Mouse (Mus musculus) left cerebral cortex, postnatal 4 days (tissue): ENCODE measurements around the gene Vdr. TPM values are rescaled to one million over a fixed set of nuclear protein-coding genes. Genes with fewer than 3 reads are reported as not detected.
A peak's percentile ranks its signal among the peaks of the same experiment; 100 is the strongest.

ENCODE experiments used
- DNase-seq: peaks from one replicate; pipeline ENCODE4 v3.0.0-alpha.2; 2022
- intact Hi-C: fragments of 180-260 bp; cut with DNase I; formaldehyde crosslinking; loops from one replicate; pipeline ENCODE4 v1.15.1; 2025
- total RNA-seq, 2 experiments: library from RNA; stranded (reverse); gene quantifications; 2 replicates each; pipeline ENCODE4 v1.2.3; 2021

The Vdr gene
- total RNA-seq, result under 1 TPM in 1 of 2 experiments, not detected in 1; 0.08 TPM

DNA sequence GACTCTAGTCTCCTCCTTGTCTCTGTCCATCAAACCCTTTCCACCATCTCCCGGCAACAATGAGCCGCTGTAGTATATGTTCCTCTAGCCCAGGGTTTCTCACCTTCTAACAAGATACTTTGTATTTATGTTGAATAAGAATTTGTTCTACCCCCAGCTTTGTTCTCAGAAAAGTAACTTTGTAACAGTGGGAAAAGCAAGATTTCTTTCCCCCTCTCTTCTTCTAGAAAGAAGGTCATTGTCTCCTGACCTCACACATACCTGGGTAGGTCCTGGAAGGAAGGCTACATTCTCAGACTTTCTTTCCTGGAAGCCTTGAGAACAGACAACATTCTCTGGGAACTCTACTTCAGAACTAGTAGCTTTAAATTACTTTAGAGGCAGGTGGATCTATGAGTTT lies at the start of gene Vdr:
Vdr (minus strand) TSS at position 101 of the 400 bp plus-strand sequence.
- DNase-seq, result no peak
- intact Hi-C loops, result no loop called here

DNA sequence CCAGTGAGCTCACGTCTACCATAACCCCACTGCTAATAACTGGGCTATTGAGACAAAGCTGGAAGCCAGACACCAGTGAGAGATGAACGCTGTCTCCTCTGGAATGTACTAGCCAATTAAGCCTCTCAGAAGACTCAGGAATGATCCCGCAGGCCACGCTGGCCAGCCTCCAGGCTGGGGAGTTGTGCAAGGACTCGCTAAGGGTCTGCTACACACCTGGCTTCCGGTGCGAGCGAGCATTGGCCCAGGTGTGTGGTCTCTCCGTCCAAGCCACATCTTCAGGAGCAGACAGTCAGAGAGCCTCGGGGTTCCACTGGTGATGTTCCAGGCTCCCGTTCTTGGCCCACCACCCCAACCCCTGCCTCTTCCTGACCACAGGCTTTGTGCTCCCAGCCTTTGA lies 46.0 kb upstream of the Vdr start:
- no peak for DNase-seq
- intact Hi-C loops, result loop anchor here (10.0 kb wide), 1 partner anchor 102 kb away; no protein-coding TSS in a partner anchor

GRCm38 (mm10) chr15:97955742-97956141 lies 45.3 kb upstream of the Vdr start:
- DNase-seq, result no peak
- intact Hi-C loops, result loop anchor here (10.0 kb wide), 1 partner anchor 101 kb away; no protein-coding TSS in a partner anchor

GRCm38 (mm10) chr15:97955286-97955685 lies 44.9 kb upstream of the Vdr start:
- intact Hi-C loops, result loop anchor here (10.0 kb wide), 1 partner anchor 100 kb away; no protein-coding TSS in a partner anchor
- no peak for DNase-seq

- intact Hi-C loops, result loop anchor here (5.0 to 10.0 kb wide), 2 partner anchors 100 to 237 kb away; no protein-coding TSS in a partner anchor
- DNase-seq, result no peak
Observed at GRCm38 (mm10) chr15:97954671-97955070, 44.2 kb upstream of the Vdr start.

GRCm38 (mm10) chr15:97952889-97953189 lies 42.4 kb upstream of the Vdr start:
- intact Hi-C loops, result loop anchor here (5.0 to 10.0 kb wide), 2 partner anchors 98 to 236 kb away; no protein-coding TSS in a partner anchor
- no peak for DNase-seq

DNA sequence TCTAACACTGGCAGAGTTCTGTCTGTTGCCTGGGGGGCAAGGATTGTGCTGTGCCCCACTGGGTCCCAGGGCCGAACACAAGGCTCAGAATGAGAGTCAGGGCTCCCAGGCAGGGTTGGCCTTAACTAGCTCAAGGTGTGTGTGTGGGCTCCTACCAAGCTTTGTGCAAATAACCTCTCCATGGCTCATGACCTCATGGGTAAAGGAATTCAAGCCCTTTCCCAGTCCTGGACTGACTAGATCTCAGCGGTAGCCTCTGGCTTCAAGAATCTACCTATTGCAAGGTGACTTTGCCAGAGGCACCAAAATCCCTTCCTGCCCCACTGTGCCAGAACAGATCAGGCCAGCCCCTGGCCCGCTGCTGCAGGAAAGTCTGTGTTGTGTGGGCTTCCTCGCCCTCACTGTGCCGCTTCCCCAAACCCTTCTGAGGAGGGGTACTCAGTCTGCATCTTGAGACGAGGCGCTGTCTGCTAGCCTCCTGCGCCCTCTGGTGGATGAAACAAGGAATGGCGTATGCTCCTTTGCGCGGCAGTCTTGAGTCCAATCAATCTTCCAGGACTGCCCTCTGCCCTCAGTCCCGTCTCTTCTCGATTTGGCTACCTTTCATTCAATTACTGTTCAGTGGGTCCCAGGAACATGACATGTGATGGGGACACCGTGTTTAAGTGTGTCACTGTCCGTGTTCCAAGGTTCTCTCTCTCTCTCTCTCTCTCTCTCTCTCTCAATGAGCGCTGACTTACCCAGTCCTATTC lies 41.9 kb upstream of the Vdr start:
- intact Hi-C loops, result loop anchor here (5.0 to 10.0 kb wide), 2 partner anchors 98 to 235 kb away; no protein-coding TSS in a partner anchor
- peak; percentile 67 for DNase-seq

DNA sequence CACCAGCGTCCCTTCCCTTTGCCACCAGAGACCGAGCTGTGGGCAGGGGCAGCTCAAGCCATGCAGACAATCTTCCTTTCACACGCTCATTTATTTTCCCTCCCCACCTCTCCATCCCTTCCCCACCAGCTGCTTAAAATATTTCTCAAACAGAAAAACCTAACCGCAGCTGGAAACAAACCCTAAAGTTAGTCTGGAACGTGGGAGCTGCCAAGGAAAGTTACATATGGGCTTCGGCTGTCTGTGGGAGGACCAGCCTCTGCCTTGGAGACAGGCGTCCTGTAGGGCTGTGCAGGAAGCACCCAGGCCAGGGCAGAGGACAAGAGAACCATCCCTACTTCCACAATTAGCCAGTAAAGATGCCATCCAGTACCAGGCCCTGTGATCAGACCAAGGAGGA lies 39.8 kb upstream of the Vdr start:
- intact Hi-C loops, result loop anchor here (5.0 to 10.0 kb wide), 2 partner anchors 95 to 233 kb away; no protein-coding TSS in a partner anchor
- DNase-seq, result no peak

- no peak for DNase-seq
- intact Hi-C loops, result loop anchor here (5.0 to 10.0 kb wide), 2 partner anchors 95 to 232 kb away; no protein-coding TSS in a partner anchor
Observed at GRCm38 (mm10) chr15:97949706-97950105, 39.3 kb upstream of the Vdr start.

- intact Hi-C loops, result no loop called here
- no peak for DNase-seq
Observed at GRCm38 (mm10) chr15:97948720-97949119, 38.3 kb upstream of the Vdr start.

- DNase-seq, result no peak
- intact Hi-C loops, result no loop called here
Observed at GRCm38 (mm10) chr15:97945656-97946315, 35.4 kb upstream of the Vdr start.

DNA sequence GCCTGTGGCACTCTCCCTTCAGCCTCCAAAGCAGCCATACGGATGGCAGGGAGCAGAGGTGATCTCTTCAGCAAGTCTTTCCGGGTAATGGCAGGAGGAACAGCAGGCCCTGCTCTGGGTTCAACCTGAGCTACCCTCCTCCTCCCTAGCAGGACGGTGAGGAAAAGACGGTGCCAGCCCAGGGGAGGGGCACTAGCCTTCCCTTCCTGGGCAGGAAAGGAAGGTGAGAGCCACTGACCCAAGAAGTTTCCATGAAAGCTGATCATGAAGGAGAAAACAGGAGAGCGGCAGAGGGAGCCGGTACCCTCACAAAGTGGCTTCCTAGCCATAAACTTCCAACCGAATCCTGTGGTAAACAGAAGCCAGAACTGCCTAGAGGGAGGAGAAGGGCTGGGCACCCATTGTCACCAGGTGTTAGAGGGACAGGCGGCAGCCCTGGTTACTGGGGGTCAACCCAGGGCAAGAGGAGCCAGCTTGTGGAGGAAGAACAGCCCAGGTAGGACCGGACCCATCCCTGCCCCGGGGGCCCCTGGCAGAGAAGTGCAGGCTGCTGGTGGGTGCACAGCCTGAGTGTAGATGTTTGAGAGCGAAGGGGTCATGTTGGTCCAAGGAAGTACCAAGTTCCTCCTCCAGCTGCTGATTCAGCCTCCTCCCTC lies 34.6 kb upstream of the Vdr start:
- intact Hi-C loops, result no loop called here
- no peak for DNase-seq

GRCm38 (mm10) chr15:97943356-97943755 lies 32.9 kb upstream of the Vdr start:
- intact Hi-C loops, result no loop called here
- no peak for DNase-seq

GRCm38 (mm10) chr15:97942538-97942937 lies 32.1 kb upstream of the Vdr start:
- intact Hi-C loops, result no loop called here
- no peak for DNase-seq

GRCm38 (mm10) chr15:97941306-97941705 lies 30.9 kb upstream of the Vdr start:
- intact Hi-C loops, result no loop called here
- DNase-seq, result no peak

DNA sequence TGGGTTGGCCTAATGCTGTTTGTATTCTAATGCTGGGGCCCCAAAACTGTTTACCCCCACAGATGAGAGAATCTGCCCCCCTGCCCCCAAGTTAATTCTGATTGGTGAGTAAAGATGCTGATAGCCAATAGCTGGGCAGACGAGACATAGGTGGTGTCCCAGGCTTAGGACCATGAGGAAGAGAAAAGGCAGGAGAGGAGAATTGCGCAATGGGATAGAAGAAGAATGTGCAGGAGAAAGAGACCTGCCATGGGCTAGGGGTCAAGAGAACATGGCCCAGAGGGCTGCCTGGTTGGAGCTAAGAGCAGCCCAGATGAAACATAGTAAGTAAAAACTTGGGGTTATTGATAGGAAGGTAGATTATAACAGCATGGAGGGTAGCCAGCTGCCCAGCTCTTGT lies 29.7 kb upstream of the Vdr start:
- intact Hi-C loops, result no loop called here
- no peak for DNase-seq

- intact Hi-C loops, result no loop called here
- no peak for DNase-seq
Observed at GRCm38 (mm10) chr15:97938580-97938979, 28.1 kb upstream of the Vdr start.

DNA sequence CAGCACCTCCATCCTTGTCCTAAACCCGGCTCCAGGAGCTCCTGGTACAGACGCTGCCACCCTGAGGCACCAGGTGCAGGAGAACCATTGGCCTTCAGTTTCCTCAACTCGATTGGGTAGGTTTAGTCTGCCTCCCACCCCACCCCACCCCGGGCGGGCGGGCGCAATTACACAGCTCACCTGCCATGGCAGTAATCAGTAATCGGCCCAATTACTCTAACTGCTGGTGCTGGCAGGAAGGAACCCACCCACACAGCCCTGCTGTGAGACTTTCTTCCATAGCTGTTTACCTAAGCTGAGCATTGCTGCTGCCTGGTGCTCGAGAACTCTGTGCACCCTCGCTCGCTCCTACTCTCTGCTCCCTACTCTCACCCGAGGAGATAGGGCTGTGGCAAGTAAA lies 22.0 kb upstream of the Vdr start:
- no peak for DNase-seq
- intact Hi-C loops, result no loop called here

GRCm38 (mm10) chr15:97929259-97929824 lies 18.9 kb upstream of the Vdr start:
- intact Hi-C loops, result no loop called here
- no peak for DNase-seq

DNA sequence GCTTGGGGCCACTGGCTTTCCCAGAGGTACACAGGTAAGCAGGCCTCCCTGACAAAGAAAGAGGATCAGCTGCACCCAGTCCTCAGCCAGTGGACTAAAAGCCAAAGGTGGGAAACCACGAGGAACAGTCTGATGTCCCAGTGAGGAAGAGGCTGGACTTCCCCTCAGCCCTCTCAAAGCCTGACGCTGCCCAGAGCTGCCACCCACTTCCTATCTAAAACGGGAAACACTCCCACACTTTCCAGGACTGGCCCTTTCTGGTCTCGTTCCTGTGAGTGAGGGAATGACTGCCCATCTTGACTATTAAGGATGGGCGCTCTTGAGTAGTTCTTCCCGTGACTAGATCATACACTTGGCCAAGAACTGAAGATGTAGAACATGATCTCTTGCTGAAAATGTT lies 17.4 kb upstream of the Vdr start:
- no peak for DNase-seq
- intact Hi-C loops, result no loop called here

DNA sequence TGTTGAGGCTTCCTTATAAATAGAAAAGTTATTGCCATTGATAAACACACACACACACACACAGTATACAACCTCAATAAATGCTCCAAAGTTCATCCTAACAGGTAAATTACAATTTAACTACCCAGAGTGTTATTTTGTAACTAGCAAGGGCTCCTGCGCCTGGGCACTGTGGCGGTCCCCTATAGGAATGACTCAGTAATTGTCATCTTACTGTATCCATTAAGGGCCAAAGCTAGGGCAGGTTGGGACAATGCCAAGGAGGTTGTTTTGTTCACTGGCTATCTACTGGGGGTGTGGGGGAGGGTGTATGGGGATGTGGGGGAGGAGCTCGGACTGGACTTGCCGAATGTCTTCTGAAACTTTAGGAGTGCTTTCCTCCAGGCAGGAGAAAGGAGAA lies 16.6 kb upstream of the Vdr start:
- intact Hi-C loops, result no loop called here
- DNase-seq, result no peak
